Mouse (Mus musculus): ENCODE measurements around the gene S1pr4.

- TF ChIP-seq POLR2A (IDR thresholded peaks at IDR 0.05; ENCODE audit: insufficient read depth, low read depth, low read length) (no peak), CTCF (IDR thresholded peaks at IDR 0.05) (no peak), EP300 (IDR thresholded peaks at IDR 0.05; ENCODE audit: insufficient read depth, low read depth, low read length) (no peak)
These were observed 4.8 kb downstream of the S1pr4 start for GRCm38 (mm10) chr10:81495151-81495550.
